Mouse (Mus musculus) CD8-positive naive resting alpha-beta T cell, adult 57 days (primary cell): ENCODE data around the gene Efcab6. TPM values are rescaled to one million over a fixed set of nuclear protein-coding genes. Genes with fewer than 3 reads are reported as not detected.

ENCODE experiments used
- total RNA-seq: library from RNA; stranded (reverse); gene quantifications from one replicate; pipeline ENCODE4 v1.2.4, GENCODE M21; 2023

Gene Efcab6
- not detected for total RNA-seq

DNA sequence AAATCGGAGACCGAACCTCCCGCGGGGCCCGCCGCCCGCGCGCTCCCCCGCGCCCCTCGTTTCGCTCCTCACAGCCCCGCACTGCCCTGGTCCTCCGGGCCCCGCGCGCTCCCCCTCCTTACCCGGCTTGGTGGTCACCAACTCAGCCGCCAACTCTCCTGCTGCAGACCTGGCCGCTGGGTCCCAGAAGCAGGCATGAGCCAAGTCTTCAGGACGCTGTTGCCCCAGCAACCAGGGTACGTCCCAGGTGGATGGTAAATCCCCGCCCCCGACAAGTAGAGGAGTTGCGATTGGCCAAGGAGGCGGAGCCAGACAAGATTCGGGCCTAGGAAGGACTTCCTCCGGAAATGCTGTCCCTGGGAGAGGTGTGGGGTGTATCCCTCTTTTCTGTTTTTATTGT is at the start of gene Efcab6:
TSS of gene Efcab6 (minus strand) at position 240 of the 400 bp plus-strand sequence.

DNA sequence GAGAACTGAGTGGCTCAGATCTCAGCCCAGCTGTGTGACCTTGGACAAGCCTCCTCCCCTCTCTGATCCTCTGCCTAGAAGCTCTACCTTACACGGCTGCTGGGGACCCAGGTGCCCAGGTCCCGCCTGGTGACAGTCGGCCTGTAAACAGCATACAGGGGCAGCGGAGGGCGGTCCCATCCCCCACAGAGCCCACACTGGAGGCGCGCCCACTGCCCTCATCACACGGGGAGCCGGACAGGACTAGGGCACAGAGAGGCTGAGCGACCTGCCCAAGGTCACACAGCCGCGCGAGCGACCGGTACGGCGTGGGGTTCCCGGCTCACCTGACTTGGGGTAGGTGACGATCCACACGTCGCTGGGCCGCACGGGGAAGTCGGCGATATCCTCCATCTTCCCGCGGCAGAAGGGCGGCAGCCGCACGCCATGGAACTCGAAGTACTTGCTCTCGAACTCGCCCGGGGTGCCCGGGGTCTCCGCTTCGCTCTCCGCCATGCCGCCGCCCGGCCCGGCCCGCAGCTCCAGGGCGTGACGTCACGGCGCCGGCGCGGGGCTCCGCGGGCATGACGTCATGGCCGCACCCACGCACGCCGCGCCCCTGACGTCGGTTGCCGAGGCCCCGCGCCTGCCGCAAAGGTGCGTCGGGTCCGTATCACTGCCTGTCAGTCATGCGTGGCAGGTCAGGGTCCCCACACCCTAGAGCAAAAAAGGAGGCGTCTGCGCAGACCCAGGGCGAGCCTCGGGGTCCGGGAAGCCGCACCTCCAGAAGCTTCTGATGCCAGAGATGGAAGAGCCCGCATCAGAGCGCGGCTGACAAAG is 40.1 kb upstream of the Efcab6 start, which contains the start of gene Sult4a1:
TSS of gene Sult4a1 (minus strand) at position 650 of the 819 bp plus-strand sequence.

Other genes starting within 250 kb of the Efcab6 start
- not detected for gene Sult4a1, start 40.4 kb upstream of the Efcab6 start, total RNA-seq
- gene Pnpla5, start 57.8 kb upstream of the Efcab6 start, total RNA-seq, result not detected
- not detected for gene Pnpla3, start 102.5 kb upstream of the Efcab6 start, total RNA-seq
- 85.2 TPM for gene Samm50, start 126.9 kb upstream of the Efcab6 start, total RNA-seq
- 0.18 TPM for gene Parvb, start 166.7 kb upstream of the Efcab6 start, total RNA-seq